Mouse (Mus musculus) thymus, adult 18-20 months (tissue): ENCODE data around the gene Reps1.

Experiments
- DNase-seq, 2 experiments: peaks; one replicate each; pipeline ENCODE4 v3.0.0; 2022; ENCODE audit warnings: mixed read lengths in 2 of 2

Reps1 gene

DNA sequence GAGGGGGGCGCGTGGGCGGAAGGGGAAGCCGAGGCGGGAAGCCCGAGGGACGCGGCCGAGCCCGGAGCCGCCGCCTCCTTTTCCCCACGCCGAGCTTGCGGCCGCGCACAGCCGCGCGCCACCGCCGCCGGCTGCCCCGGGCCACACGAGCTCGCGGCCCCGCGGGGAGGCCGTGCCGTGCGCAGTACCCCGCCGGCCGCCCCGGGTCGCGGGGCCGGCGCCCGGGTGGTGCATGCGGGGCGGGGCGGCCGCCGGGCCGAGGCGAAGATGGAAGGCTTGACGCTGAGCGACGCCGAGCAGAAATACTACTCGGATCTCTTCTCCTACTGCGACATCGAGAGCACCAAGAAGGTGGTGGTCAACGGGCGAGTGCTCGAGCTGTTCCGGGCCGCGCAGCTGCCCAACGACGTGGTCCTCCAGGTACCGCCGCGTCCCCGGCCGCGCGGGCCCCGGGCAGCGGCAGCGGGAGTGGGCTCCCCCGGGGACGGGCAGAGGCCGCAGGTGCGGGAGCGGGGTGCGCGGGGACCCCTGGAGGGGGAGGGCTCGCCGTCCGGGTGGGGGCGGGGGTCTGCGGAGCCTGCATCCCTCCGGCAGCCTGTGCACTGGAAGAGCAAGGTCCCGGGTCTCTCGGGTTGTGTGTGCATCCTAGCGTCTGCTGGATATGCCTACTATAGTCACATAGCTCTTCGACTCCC, at the start of gene Reps1:
TSS of gene Reps1 (plus strand) at position 166 of the 695 bp plus-strand sequence.
- peak; percentile 29 to 32 for DNase-seq

DNA sequence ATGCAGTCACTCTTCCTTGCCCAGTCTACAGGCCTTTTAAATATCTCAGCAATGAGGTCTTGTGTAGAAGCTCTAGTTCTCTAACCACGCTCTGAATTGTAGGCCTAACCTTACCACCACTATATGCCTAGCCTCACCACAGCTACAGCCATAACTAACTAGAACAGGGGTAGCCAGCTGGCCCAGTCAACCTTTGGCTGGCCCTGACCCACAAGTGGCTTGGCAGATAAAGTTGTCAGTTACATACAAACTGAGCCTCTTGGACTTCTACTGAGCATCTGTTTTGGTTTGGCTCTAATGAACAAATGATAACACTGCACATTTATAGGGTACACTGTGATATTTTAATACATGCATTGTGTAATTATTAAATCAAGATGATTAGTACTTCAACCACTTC, 48.9 kb upstream of the Reps1 start:
- no peak for DNase-seq

DNA sequence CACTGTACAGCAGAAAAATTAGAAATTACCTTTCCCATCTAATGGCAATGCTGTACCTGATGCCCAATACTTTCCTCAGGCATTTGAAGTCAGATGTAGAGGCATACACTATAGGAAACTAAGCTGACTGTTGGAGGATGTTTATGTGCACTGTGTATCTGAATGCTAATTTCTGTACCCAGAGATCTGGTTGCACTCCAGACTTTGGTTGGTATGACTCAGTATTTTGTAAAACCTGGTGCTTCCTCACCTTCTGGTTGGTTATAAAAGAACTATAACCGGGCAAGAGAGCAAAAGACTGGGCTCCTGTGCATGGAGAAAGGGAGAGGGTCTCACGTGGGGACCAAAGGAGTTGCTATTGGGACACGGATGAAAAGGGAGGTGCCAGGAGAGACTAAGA, 48.4 kb upstream of the Reps1 start:
- no peak for DNase-seq

DNA sequence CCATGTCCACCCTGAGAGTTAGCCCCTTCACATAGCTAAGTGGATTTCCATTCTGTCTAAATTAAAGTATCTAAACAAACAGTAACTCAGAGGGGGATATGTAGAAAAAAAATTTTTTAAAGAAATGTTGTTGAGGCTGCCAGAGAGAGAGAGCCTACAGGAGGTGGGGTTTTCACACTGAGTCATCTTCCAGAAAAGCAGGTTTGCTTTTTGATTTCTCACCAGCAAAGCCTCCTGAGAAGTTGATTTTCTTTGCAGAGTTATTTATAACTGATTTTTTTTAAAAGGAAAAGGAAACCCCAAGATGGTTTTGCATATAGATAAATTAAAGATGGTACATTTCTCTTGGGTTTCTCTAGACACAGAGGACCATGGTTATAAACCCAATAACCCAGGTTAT, 47.5 kb upstream of the Reps1 start:
- no peak for DNase-seq

DNA sequence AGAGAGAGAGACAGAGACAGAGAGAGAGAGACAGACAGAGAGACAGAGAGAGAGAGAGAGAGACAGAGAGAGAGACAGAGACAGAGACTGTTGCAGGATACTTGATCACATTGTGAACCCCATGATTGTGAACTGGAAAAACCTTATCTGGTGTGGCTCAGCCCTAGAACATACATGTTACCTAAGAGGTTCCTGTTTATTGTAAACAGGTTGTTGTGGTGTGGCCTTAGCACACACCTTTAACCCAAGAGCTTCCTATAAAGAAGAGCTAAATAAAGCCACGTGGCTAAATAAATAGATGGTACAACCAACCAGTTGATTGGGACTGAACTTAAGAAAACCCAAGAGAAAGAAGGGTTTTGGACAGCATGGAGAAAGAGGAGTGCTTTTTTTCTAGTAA, 45.9 kb upstream of the Reps1 start:
- DNase-seq: no peak

DNA sequence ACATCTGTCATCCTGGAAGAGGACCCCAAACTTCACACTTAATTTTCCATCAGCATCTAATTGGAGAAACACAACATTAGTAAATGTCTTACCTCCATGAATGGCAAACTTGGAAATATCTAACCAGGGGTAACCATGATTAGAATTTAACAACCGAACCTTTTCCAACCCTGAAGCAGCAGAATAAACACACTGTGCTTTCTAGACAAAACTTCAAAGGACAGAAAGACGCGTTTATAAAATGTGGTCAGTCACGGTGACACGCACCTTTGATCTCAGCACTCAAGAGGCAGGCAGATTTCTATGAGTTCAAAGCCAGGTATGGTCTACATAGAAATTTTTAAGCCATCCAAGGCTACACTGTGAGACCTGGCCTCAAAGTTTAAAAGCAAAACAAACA, 43.9 kb upstream of the Reps1 start:
- no peak for DNase-seq

DNA sequence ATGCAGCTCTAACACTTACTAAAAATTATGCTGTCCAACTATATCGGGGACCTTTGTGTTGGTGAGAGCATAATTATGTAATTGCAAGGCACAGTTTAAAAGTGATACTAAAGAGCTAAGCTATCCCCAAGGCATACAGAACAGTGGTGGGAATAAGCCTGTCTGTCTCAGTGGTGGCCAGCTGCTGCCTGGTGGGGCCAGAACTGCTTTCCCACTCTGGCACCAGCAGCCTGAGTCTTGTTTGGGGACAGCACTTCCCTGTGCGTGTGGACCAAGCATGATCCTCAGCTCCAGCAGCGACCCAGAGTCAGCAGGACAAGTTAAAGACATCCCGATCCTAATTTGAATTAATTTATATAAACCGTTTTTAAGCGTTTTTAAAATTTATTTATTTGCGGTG, 35.2 kb upstream of the Reps1 start:
- no peak for DNase-seq

DNA sequence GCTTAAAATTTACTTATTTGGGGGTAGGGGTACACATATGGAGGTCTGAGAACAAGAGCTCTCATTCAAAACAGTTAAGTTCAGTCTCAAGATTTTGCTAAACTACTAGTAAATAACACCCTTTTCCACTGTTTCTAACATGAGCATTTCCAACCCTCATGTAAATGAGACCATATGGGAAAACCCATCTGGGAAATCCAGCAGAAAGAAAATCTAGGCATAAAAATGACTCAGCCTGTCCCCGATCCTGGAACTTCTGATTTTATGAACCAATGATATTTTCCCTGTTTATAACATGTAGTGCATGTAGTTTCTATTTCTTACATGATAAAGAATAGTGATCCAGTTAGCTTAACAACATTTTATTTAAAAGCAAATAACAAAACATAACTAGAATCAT, 34.8 kb upstream of the Reps1 start:
- DNase-seq: no peak

DNA sequence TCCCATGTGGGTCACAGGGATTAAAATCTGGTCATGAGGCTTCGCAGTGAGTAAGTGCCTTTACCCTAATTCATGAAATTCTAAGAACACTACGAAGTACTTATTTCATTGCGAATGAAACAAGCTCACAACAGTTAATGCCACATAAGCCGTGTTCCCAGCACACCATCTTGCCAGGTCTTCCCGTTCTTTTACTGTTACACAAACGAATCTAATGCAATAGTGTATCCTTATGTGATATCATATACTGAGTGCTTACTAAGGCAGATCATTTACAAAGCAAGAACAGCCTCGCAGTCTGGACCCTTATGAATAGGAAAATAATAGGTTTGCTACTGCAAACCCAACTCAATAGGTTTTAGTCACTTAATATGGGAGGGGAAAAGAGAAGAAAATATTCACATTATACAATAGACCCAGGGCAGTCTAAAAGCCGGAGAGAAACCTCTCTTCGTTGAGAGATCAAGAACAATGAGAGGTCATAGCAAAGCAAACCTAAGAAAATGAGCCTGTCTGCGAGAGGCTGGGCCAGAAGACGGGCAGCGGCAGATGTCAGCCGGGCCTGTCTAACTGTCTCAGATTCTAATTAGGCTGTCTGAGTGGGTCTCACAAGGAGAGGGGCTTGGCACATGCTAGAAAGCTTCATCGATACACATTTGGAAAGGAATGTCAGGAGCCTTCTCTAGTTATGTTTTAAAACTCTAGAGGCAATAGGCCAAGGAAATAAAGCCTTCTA, 33.9 kb upstream of the Reps1 start:
- DNase-seq: no peak

DNA sequence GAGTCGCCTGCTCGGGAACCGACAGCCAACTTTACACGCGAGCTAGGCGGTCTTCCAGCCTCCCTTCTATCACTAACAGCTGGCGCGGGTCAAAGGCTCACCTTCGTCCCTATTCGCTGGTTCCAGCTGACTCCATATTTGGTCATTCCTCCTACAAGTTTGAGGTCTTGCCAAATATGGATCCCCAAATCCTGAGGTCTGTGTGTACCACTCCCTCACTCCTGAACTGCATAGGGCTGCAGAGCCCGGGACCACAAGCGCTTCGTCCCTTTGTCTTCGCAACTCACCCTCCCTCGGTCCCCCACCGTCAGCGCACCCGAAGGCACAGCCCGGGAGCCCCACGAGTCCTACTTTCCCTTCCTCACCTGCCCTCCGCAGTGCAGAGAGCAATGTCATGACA, 33.3 kb upstream of the Reps1 start:
- peak; percentile 49 to 59 for DNase-seq

DNA sequence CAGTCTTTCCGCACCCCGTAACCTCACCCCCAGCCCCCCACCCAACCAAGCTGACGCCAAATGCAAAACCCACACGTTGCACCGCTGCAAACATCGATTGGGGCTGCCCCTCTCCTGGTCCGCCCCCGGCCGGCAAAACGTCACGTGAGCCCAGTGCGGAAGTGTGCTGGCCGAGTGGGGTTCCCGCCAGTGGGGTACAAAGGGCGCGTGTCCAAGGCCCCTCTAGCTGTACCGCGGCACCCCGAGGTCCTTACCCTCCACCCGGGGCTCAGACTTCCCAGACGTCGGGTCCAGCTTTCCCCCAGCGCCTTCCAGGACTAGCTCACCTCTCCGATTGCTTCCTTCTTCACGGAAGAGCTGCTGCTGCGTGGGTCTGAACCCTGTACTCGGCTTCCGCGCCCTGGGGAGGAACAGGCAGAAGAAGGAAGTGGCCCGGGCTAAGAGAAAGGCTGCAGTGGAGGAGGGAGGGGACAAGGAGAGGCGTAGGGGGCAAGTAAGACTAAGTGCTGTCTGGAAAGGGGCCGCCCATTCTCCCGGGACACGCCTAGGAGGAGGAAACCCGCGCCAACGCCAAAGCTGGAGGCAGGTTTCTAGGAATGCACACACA, 32.8 kb upstream of the Reps1 start, which contains the start of gene Abracl:
TSS of gene Abracl (minus strand) at position 548 of the 607 bp plus-strand sequence.
- DNase-seq: peak; percentile 71 to 81

DNA sequence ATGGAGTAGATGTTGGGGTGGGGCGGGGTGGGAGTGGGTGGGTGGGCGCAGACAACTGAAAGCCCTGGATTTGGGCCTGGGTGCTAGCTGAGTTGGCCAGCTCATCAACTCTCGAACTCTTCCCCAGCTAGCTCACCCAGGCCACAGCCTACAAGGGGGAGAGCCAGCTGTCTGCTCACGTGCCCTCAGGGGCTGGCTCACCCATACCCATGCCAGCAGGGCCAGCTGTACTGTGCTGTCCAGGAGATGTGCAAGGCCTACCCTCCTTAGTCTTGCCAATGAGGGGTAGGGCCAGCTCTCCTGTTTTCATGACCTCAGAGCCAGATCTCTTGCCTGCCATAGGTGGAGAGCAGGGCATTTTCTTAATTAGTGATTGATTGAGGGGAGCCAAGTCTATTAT, 21.3 kb upstream of the Reps1 start:
- DNase-seq: no peak

DNA sequence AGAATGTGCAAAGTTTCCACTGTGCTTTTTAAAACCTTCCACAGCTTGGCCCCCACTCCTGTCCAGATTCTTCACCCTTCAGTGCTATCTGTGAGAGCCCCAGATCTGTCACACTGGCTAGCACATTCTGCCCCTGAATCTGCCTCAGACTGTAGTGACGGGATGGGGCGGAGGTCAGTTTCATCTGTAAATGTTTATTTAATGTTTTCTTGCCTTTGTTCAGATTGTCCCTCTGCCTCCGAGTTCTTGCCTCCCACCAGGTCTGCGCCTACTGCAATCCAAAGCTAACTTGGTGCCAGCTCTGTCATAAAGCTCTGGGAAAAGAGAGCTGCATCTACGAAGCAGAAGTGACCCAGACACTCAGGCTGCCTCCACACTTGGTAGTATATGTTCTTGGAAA, 18.8 kb upstream of the Reps1 start:
- no peak for DNase-seq

DNA sequence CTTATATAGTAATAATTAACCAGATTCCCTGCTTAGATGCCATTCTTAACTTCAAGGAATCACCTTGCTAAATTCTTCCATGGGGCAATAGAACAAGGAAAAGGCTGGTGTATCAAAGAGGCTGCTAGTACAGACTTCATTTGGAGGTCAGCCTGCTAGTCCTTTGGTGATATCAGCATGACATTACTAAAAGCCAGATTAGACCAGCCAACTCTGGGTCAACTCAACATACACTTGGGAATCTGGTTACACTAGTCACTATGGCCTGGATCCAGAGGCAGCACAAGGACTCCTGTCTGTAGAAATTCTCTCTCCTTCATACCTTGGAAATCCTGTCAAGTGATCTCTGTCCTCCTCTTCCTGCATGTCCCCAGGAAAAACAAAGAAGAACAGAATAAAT, 9.3 kb upstream of the Reps1 start:
- DNase-seq: no peak

DNA sequence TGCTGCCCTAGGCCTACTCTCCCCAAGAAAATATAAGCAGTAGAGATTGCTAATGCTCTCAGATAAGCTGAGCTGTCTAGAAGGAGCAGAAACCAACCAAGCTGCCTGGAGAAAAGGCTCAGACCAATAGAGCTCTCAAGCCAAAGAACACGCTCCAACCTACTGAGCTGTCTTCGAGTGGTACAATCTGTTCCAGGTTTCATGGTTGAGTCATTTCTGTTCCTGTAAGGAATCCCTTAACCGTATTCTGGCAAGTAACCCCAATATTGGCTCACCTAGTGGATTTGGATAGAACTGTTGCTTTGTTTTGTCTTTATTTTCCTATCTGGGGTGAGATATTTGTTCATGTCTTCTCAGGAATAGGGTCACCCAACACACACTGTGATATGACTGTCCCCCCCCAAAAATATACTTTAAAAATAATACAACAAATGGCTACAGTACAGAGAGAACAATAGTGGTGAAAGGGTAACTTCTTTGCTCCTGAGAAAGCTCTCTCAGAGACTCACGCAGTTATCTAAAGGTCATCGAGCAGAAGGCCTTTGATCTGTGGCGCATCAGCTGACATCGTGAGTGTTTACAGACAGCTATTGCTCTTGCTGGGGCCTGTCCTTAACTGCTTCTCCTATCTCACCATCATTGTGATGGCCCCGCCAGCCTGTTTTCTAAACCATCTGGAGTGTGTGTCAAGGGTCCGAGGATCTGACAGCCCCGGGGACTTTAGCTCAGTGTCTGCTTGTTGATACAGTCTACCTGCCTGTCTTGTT, 8.1 kb upstream of the Reps1 start:
- no peak for DNase-seq

DNA sequence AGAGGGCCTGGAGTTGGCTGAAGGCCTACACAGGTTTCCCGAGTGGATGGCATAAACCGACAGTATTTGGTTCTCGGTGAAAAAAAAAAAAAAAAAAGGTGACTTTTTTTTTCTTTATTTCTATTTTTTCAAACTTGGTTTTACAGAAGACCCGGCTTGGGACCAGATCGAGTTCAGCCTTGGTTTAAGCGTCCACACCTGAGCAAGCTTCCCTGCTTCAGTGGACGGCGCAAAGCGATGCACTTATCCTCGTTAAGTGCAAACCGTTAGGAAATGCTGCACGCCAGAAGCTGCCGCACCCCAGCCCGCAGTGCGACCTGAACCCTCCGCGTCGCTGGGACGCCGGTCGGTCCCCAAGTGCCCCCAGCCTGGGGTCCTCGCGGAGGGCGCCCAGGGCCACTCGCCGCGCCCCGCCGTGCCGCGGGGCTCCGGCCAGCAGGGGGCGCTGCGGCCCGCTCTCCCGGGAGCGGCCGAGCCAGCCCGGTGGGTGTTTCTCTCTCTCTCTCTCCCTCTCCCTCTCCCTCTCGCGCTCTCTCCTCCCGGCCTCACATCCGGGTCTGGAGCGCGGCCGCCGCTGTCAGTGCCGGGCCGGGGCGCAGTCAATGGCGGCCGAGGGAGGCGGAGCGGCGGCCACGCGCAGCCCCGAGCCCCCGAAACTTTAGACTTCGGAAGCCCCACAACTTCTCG, 509 bp upstream of the Reps1 start:
- DNase-seq: peak; percentile 75 to 79

DNA sequence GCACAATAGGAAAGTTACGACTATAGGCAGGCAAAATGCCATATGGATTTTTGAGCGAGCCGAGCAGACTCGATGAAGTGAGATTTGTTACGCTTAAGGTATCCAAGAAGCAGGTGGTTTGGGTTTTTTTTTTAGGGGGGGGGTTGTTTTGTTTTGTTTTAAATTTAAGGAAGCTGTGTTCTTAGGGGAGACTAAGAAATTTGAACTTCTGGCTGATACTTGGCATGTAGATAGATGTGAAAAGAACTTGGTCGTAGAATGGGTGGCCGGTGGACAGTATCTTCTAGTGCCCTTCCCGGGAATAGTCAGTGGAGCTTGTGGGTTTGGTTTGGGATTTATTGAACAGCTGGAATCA, 707 bp downstream of the Reps1 start:
- DNase-seq: no peak

DNA sequence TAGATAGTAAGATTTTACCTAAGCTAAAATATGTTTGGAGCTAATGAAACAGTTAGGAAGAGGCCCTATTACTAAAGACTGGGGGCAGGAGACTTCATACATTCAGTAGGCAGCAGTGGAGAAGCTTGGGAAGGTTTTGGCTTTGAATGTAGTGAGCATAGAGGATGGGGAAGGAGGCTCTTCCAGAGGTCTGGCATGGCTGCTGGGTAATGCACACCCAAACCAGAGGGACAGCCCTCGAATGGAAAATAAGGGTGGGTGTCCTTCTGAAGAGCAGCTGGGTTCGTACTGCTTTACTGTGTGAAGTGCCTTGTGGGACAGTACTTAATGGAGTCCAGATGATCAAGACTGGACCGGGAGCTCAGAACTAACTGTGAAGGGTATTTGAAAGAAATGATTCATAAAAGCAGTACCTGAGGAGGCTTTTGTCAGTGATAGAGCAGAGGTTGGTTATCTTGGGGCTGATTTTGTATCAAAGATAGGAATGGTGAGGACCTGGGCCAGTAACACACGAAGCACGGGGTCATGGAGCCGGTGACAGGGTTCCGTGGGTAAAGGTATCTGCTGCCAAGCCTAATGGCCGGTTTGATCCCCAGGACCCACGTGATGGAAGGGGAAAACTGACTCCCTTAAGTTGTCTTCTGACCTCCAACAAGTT, 3.1 kb downstream of the Reps1 start:
- DNase-seq: no peak

DNA sequence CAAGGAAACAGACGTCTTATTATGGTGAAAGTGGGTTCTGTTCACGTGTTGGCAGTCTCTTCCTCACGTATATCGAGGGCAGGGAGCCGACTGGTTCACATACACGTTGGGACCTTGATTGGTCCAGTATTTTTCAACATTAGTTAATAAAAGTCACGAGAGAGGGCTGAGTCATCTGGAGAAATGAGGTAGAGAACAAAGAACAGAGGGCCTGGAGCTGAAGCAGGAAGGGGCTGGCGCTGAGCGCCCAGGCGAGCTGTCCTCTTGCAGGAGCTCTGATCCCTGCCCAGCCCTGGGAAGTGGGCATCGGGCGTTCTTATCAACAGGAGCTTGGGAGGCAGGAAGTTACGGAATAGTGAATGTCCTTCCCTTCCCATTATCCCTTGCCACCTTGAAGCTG, 4.1 kb downstream of the Reps1 start:
- no peak for DNase-seq

DNA sequence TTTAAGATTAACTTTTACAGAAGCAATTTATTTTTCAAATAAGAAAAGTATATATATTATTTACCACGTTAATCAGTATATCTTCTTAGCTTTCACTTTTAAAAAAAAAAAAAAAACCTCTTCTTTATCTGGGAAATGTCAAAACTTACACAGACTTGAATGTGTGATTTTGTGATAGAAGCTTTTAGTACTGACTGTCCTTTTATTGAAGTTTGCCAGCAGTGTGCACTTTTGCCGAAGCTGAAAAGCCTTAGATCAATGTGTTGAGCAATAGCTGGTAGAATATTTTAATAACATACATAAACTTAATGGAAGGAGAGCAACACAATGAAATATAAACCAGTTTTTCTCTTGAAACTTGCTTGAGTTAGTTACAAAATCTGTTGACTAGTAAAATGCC, 5.1 kb downstream of the Reps1 start:
- no peak for DNase-seq

DNA sequence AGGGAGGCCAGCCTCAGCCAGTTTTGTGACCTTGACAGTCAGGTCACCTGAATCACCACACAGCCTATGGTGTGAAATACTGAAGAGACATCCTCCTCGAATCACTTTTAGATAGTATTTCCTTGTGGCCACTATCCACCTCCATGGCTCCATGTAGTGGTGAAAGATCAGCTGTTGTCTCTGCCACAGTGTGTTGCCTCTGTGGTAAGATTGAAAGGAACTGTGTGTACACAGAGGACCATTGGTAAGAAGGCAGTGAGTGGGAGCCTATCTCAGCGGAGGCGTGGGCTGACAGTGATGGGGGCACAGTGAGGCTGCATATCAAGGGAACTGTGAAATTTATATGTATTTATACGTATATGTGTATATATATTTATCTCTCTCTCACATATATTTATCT, 5.9 kb downstream of the Reps1 start:
- DNase-seq: no peak

DNA sequence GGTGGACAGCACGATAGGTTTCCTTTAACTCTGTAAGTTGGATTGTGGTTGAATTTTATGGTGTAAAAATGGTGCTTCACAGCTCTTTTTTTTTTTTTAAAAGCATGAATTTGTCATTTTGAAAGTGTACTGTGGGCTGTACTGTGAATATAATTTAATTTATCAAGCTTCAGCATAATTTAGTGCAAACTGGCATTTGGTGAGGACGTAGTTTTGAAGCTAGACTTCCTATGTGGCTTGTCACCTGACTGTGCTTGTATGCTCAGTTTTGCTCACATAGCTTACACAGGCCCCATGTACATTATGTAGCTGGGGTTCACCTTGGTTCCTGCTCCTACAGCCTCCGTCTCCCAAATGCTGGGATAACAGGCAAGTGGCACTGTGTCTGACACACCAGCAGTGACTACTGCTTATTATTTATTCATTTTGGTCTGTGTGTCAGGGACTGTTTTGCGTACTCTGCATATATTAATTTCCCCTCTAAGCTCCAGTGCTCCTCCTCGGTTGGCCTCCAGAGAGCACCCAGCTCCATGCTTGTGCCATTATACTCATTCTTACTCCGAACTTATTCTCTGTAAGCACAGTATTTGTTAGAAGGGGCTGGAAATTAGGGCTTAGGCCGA, 9.1 kb downstream of the Reps1 start:
- DNase-seq: no peak
